Mouse (Mus musculus): ENCODE results near the gene Inca1. TPM values are rescaled to one million over a fixed set of nuclear protein-coding genes. Genes with fewer than 3 reads are reported as not detected.

Gene Inca1
- total and polyA plus RNA-seq, 3 experiments: 1.7 to 3.8 (median 3.4) TPM

DNA sequence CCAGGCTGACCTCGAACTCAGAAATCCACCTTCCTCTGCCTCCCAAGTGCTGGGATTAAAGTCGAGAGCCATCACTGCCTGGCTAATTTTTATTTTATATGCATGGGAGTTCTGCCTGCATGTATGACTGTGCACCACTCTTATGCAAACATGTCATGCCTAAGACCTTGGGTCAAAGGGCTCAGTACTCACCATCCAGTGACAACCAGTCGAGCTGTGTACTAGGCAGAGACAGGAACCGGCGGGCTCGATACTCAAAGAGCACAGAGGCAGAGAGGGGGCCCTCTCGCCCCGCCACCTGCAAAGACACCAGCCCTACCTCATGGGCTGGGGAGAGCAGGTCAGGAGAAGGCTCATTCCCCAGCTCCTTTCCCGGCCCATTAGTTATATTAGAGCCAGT lies 21.9 kb downstream of the Inca1 start:
- no peaks in the 10 kb centered on the region for H3K9me3 ChIP-seq (replicated peaks; ENCODE audit: low read length)
- peaks cover 0 to 42% of the 10 kb centered on the region in 2 experiments; a peak in 3 of 4 replicates for H3K4me1 ChIP-seq (ENCODE audit: control insufficient read depth in 1 of 2, insufficient read depth in 2 of 2)
- peaks cover 62 to 89% of the 10 kb centered on the region in 2 experiments for H3K36me3 ChIP-seq (replicated peaks in 1 of 2; ENCODE audit: control insufficient read depth in 1 of 2, insufficient read depth in 1 of 2, low read length in 1 of 2)
- no peak overlapping the region for H3K4me2 ChIP-seq (ENCODE audit: insufficient read depth, low read depth, poor library complexity, severe bottlenecking)
- H3K27ac ChIP-seq (ENCODE audit: insufficient read depth, low read depth): no peak overlapping the region
- TF ChIP-seq POLR2AphosphoS2 (IDR thresholded peaks at IDR 0.05; ENCODE audit: low read depth, low read length): no peak
- TF ChIP-seq ELF1 (IDR thresholded peaks at IDR 0.05; ENCODE audit: low read depth, low read length): no peak
- TF ChIP-seq PAX5 (IDR thresholded peaks at IDR 0.05; ENCODE audit: low read length): no peak
- TF ChIP-seq SIN3A (IDR thresholded peaks at IDR 0.05; ENCODE audit: low read length): no peak
- no peak for TF ChIP-seq ZC3H11A (IDR thresholded peaks at IDR 0.05; ENCODE audit: low read depth, low read length)
- no peak for TF ChIP-seq NELFE (IDR thresholded peaks at IDR 0.05; ENCODE audit: low read depth, low read length)
- TF ChIP-seq E2F4 (IDR thresholded peaks at IDR 0.05; ENCODE audit: insufficient replicate concordance, low read depth, low read length): no peak
- TF ChIP-seq RAD21 (IDR thresholded peaks at IDR 0.05; ENCODE audit: low read depth, low read length): no peak
- no peak for TF ChIP-seq GABPA (IDR thresholded peaks at IDR 0.05; ENCODE audit: insufficient replicate concordance, low read depth, low read length)
- TF ChIP-seq TBP (conservative IDR thresholded peaks at IDR 0.05; ENCODE audit: low read depth, low read length): no peak
- TF ChIP-seq ZMIZ1 (IDR thresholded peaks at IDR 0.05; ENCODE audit: low read depth, low read length): no peak
- TF ChIP-seq MAX (IDR thresholded peaks at IDR 0.05; ENCODE audit: low read length): no peak
- no peak for TF ChIP-seq TCF12 (IDR thresholded peaks at IDR 0.05; ENCODE audit: low read depth, low read length)
- TF ChIP-seq ZKSCAN1 (IDR thresholded peaks at IDR 0.05; ENCODE audit: borderline replicate concordance, low read depth, low read length): no peak
- TF ChIP-seq CTCF (conservative IDR thresholded peaks at IDR 0.05 in 1 of 2, IDR thresholded peaks at IDR 0.05 in 1 of 2; ENCODE audit: low read depth in 2 of 2, low read length in 2 of 2): no peak
- no peak for TF ChIP-seq HCFC1 (IDR thresholded peaks at IDR 0.05; ENCODE audit: low read depth, low read length)
- TF ChIP-seq UBTF (IDR thresholded peaks at IDR 0.05; ENCODE audit: low read depth, low read length): no peak
- no peaks in the 10 kb centered on the region for H3K27me3 ChIP-seq (replicated peaks)
- DNase-seq (ENCODE audit: extremely low read depth): no peak
- no peak overlapping the region for H3K4me3 ChIP-seq (replicated peaks in 1 of 3; ENCODE audit: low read depth in 2 of 3, low read length in 2 of 3, poor library complexity in 1 of 3)
- no peak overlapping the region for H3K9ac ChIP-seq (ENCODE audit: insufficient read depth, low read depth)
- H3K79me2 ChIP-seq (replicated peaks; ENCODE audit: control insufficient read depth, extremely low read depth, insufficient read depth, poor library complexity, severe bottlenecking): no peaks in the 10 kb centered on the region
- in situ Hi-C loops (cut with MboI; ENCODE audit: low pct_ligation_motif_present, low pct_unique_long_range_greater_than_20kb, low sequenced_read_pairs): no loop called here
- dilution Hi-C loops (cut with MboI; ENCODE audit: extremely low pct_ligation_motif_present, extremely low pct_unique_long_range_greater_than_20kb, low sequenced_read_pairs): no loop called here

DNA sequence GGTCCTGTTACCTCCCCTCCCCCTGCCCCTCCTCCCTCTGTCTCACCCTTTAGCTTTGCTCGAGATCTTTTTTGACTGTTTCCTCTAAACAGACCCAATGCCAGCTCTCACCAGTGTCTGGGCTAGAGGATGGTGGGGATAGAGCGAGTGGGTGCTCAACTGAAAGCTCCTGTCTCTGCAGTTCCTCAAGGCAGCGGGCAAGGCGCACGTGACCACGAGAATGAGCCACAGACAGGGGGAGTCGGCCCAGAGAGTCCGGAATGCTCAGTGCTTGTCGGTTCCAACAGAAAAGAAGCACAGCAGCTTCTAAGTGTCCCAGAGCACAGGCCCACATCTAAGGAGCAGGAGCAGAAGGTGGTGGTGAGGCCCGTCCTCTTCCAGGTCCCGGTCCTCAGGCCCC lies 25.5 kb downstream of the Inca1 start:
- peaks cover 57 to 81% of the 10 kb centered on the region in 2 experiments for H3K36me3 ChIP-seq (replicated peaks in 1 of 2; ENCODE audit: control insufficient read depth in 1 of 2, insufficient read depth in 1 of 2, low read length in 1 of 2)
- no peak overlapping the region for H3K27ac ChIP-seq (ENCODE audit: insufficient read depth, low read depth)
- DNase-seq (ENCODE audit: extremely low read depth): no peak
- in situ Hi-C loops (cut with MboI; ENCODE audit: low pct_ligation_motif_present, low pct_unique_long_range_greater_than_20kb, low sequenced_read_pairs): loop anchor here (5.0 kb wide), 1 partner anchor 33 kb away; no protein-coding TSS in a partner anchor
- no peak overlapping the region for H3K4me3 ChIP-seq (replicated peaks in 1 of 3; ENCODE audit: low read depth in 2 of 3, low read length in 2 of 3, poor library complexity in 1 of 3)
- H3K9me3 ChIP-seq (replicated peaks; ENCODE audit: low read length): no peaks in the 10 kb centered on the region
- peaks cover 0 to 26% of the 10 kb centered on the region in 2 experiments; a peak in 2 of 4 replicates for H3K4me1 ChIP-seq (ENCODE audit: control insufficient read depth in 1 of 2, insufficient read depth in 2 of 2)
- no peaks in the 10 kb centered on the region for H3K27me3 ChIP-seq (replicated peaks)
- dilution Hi-C loops (cut with MboI; ENCODE audit: extremely low pct_ligation_motif_present, extremely low pct_unique_long_range_greater_than_20kb, low sequenced_read_pairs): no loop called here
- no peak for TF ChIP-seq NELFE (IDR thresholded peaks at IDR 0.05; ENCODE audit: low read depth, low read length)
- TF ChIP-seq TBP (conservative IDR thresholded peaks at IDR 0.05; ENCODE audit: low read depth, low read length): no peak
- no peak for TF ChIP-seq RAD21 (IDR thresholded peaks at IDR 0.05; ENCODE audit: low read depth, low read length)
- no peak for TF ChIP-seq ZNF384 (IDR thresholded peaks at IDR 0.05; ENCODE audit: low read depth, low read length)
- TF ChIP-seq POLR2A (IDR thresholded peaks at IDR 0.05; ENCODE audit: low read depth, low read length): no peak
- TF ChIP-seq NRF1 (IDR thresholded peaks at IDR 0.05; ENCODE audit: low read depth, low read length): no peak
- TF ChIP-seq MXI1 (IDR thresholded peaks at IDR 0.05; ENCODE audit: low read depth, low read length): no peak
- no peak for TF ChIP-seq SMC3 (IDR thresholded peaks at IDR 0.05; ENCODE audit: low read depth, low read length)
- no peak for TF ChIP-seq BHLHE40 (IDR thresholded peaks at IDR 0.05; ENCODE audit: low read depth, low read length)
- no peak for TF ChIP-seq CHD1 (IDR thresholded peaks at IDR 0.05; ENCODE audit: low read depth, low read length)
- no peak for TF ChIP-seq EP300 (IDR thresholded peaks at IDR 0.05; ENCODE audit: low read length)
- TF ChIP-seq ZC3H11A (IDR thresholded peaks at IDR 0.05; ENCODE audit: low read depth, low read length): no peak
- TF ChIP-seq USF1 (IDR thresholded peaks at IDR 0.05; ENCODE audit: low read depth, low read length): no peak
- no peak for TF ChIP-seq HCFC1 (IDR thresholded peaks at IDR 0.05; ENCODE audit: low read depth, low read length)
- TF ChIP-seq JUN (IDR thresholded peaks at IDR 0.05; ENCODE audit: insufficient read depth, low read depth, low read length): no peak
- no peak for TF ChIP-seq CHD2 (IDR thresholded peaks at IDR 0.05; ENCODE audit: low read length)
- TF ChIP-seq MAX (IDR thresholded peaks at IDR 0.05; ENCODE audit: low read length): no peak
- TF ChIP-seq IRF4 (IDR thresholded peaks at IDR 0.05; ENCODE audit: low read depth, low read length): no peak
- TF ChIP-seq MEF2A (IDR thresholded peaks at IDR 0.05; ENCODE audit: borderline replicate concordance, low read depth, low read length): no peak
- no peak overlapping the region for H3K9ac ChIP-seq (ENCODE audit: insufficient read depth, low read depth)
- H3K4me2 ChIP-seq (ENCODE audit: insufficient read depth, low read depth, poor library complexity, severe bottlenecking): no peak overlapping the region
- no peaks in the 10 kb centered on the region for H3K79me2 ChIP-seq (replicated peaks; ENCODE audit: control insufficient read depth, extremely low read depth, insufficient read depth, poor library complexity, severe bottlenecking)
